Mouse (Mus musculus): ENCODE data around the gene Lrp2.

Lrp2 gene

GRCm38 (mm10) chr2:69585886-69586398, at the start of gene Lrp2:
Gene Lrp2, minus strand, starts transcription at chr2:69586065.
- peak in 1 of 2 experiments; percentile 62 for DNase-seq (ENCODE audit: low spot score in 2 of 2)

- DNase-seq (ENCODE audit: low spot score in 2 of 2) = peak; percentile 40 to 71
Observed at GRCm38 (mm10) chr2:69635064-69635701, 49.3 kb upstream of the Lrp2 start.

- peak in 1 of 2 experiments; percentile 18 for DNase-seq (ENCODE audit: low spot score in 2 of 2)
Observed at GRCm38 (mm10) chr2:69631449-69631848, 45.6 kb upstream of the Lrp2 start.

- no peak for DNase-seq (ENCODE audit: low spot score in 2 of 2)
Observed at GRCm38 (mm10) chr2:69630792-69631191, 44.9 kb upstream of the Lrp2 start.

GRCm38 (mm10) chr2:69629914-69630313, 44.0 kb upstream of the Lrp2 start:
- DNase-seq (ENCODE audit: low spot score in 2 of 2) = no peak

GRCm38 (mm10) chr2:69629215-69629614, 43.4 kb upstream of the Lrp2 start:
- DNase-seq (ENCODE audit: low spot score in 2 of 2) = no peak

- DNase-seq (ENCODE audit: low spot score in 2 of 2) = no peak
Observed at GRCm38 (mm10) chr2:69619286-69619685, 33.4 kb upstream of the Lrp2 start.

- no peak for DNase-seq (ENCODE audit: low spot score in 2 of 2)
Observed at GRCm38 (mm10) chr2:69618336-69618735, 32.5 kb upstream of the Lrp2 start.

- no peak for DNase-seq (ENCODE audit: low spot score in 2 of 2)
Observed at GRCm38 (mm10) chr2:69613237-69613636, 27.4 kb upstream of the Lrp2 start.

GRCm38 (mm10) chr2:69612716-69613115, 26.9 kb upstream of the Lrp2 start:
- no peak for DNase-seq (ENCODE audit: low spot score in 2 of 2)

- no peak for DNase-seq (ENCODE audit: low spot score in 2 of 2)
Observed at GRCm38 (mm10) chr2:69612237-69612636, 26.4 kb upstream of the Lrp2 start.

GRCm38 (mm10) chr2:69606621-69607020, 20.8 kb upstream of the Lrp2 start:
- no peak for DNase-seq (ENCODE audit: low spot score in 2 of 2)

- no peak for DNase-seq (ENCODE audit: low spot score in 2 of 2)
Observed at GRCm38 (mm10) chr2:69603726-69604393, 18.0 kb upstream of the Lrp2 start.

- DNase-seq (ENCODE audit: low spot score in 2 of 2) = no peak
Observed at GRCm38 (mm10) chr2:69593168-69593567, 7.3 kb upstream of the Lrp2 start.

GRCm38 (mm10) chr2:69592536-69592935, 6.7 kb upstream of the Lrp2 start:
- DNase-seq (ENCODE audit: low spot score in 2 of 2) = no peak

- no peak for DNase-seq (ENCODE audit: low spot score in 2 of 2)
Observed at GRCm38 (mm10) chr2:69591966-69592505, 6.2 kb upstream of the Lrp2 start.

GRCm38 (mm10) chr2:69590548-69590947, 4.7 kb upstream of the Lrp2 start:
- no peak for DNase-seq (ENCODE audit: low spot score in 2 of 2)

- DNase-seq (ENCODE audit: low spot score in 2 of 2) = no peak
Observed at GRCm38 (mm10) chr2:69587896-69588295, 2.0 kb upstream of the Lrp2 start.

- DNase-seq (ENCODE audit: low spot score in 2 of 2) = no peak
Observed at GRCm38 (mm10) chr2:69586821-69587728, 1.2 kb upstream of the Lrp2 start.

- DNase-seq (ENCODE audit: low spot score in 2 of 2) = no peak
Observed at GRCm38 (mm10) chr2:69585191-69585885, 527 bp downstream of the Lrp2 start.

Measured in spleen, postnatal 4 days (tissue).